Mouse (Mus musculus): ENCODE measurements around the gene Vrk1. TPM values are rescaled to one million over a fixed set of nuclear protein-coding genes. Genes with fewer than 3 reads are reported as not detected.

The Vrk1 gene
- total and polyA plus RNA-seq, 3 experiments = 87.0 to 144 (median 101) TPM

DNA sequence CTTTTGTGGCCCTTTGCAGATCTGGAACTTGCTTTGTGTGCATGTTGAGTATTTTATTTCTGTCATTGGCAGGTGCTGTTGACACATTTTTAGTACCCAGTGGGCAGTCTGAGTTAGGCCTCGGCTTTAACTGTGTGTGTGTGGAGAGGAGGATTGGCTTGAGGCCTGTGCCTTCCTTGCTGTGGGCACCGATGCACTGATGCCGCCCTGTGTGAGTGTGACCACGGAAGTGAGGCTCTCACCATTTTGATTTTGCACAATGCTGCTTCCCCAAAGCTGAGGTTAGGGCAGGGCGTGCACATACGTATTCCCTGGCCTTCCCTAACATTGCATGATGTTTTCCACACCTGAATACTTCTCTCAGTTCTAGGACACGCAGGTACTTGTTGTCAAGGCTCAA is 30.2 kb downstream of the Vrk1 start:
- TF ChIP-seq CHD2 (IDR thresholded peaks at IDR 0.05; ENCODE audit: low read length) = no peak
- no peak for TF ChIP-seq RAD21 (IDR thresholded peaks at IDR 0.05; ENCODE audit: low read depth, low read length)
- TF ChIP-seq USF1 (IDR thresholded peaks at IDR 0.05; ENCODE audit: low read depth, low read length) = no peak
- TF ChIP-seq TAL1 (IDR thresholded peaks at IDR 0.05; ENCODE audit: low read length) = no peak
- TF ChIP-seq BHLHE40 (IDR thresholded peaks at IDR 0.05; ENCODE audit: borderline replicate concordance, low read depth, low read length) = no peak
- TF ChIP-seq MAFK (IDR thresholded peaks at IDR 0.05; ENCODE audit: borderline replicate concordance, low read depth, low read length) = no peak
- no peak for TF ChIP-seq ZKSCAN1 (IDR thresholded peaks at IDR 0.05; ENCODE audit: low read depth, low read length)
- no peak for TF ChIP-seq NELFE (IDR thresholded peaks at IDR 0.05; ENCODE audit: low read depth, low read length)
- TF ChIP-seq MAZ (IDR thresholded peaks at IDR 0.05; ENCODE audit: low read depth, low read length) = no peak
- no peak for TF ChIP-seq GATA1 (IDR thresholded peaks at IDR 0.05; ENCODE audit: low read depth, low read length)
- no peak for TF ChIP-seq UBTF (IDR thresholded peaks at IDR 0.05; ENCODE audit: borderline replicate concordance, insufficient read depth, low read depth, low read length)
- no peak for TF ChIP-seq USF2 (IDR thresholded peaks at IDR 0.05; ENCODE audit: borderline replicate concordance in 1 of 2, insufficient read depth in 1 of 2, low read depth in 1 of 2, low read length in 2 of 2)
- no peak for TF ChIP-seq GABPA (IDR thresholded peaks at IDR 0.05; ENCODE audit: low read depth, low read length)
- no peak for TF ChIP-seq CHD1 (IDR thresholded peaks at IDR 0.05; ENCODE audit: low read depth, low read length)
- no peak for TF ChIP-seq TCF12 (IDR thresholded peaks at IDR 0.05; ENCODE audit: low read depth, low read length)
- no peak for TF ChIP-seq ZC3H11A (IDR thresholded peaks at IDR 0.05; ENCODE audit: low read depth, low read length)
- Histone ChIP-seq H3K27ac (ENCODE audit: control insufficient read depth, low read depth, low read length) (no peak overlapping the region), H3K79me2 (ENCODE audit: control insufficient read depth, insufficient read depth, low read length, poor library complexity) (peaks cover 5% of the 10 kb centered on the region), H3K4me3 (ENCODE audit: control insufficient read depth in 1 of 2, insufficient read depth in 1 of 2, low read depth in 2 of 2, low read length in 2 of 2) (no peak overlapping the region), H3K36me3 (ENCODE audit: control insufficient read depth in 1 of 2, insufficient read depth in 2 of 2, low read length in 2 of 2) (peaks cover 1 to 23% of the 10 kb centered on the region in 2 experiments; a peak in 3 of 4 replicates), H3K4me1 (ENCODE audit: control insufficient read depth in 1 of 2, insufficient read depth in 2 of 2, low read length in 2 of 2) (no peaks in the 10 kb centered on the region), H3K9me3 (replicated peaks; ENCODE audit: insufficient read depth, low read length) (no peaks in the 10 kb centered on the region), H3K27me3 (ENCODE audit: control insufficient read depth in 1 of 2, insufficient read depth in 2 of 2, low read length in 2 of 2) (no peaks in the 10 kb centered on the region), H3K9ac (ENCODE audit: control insufficient read depth, low read depth, low read length, poor library complexity, severe bottlenecking) (no peak overlapping the region)
- DNase-seq (ENCODE audit: low read depth, low spot score) = no peak

DNA sequence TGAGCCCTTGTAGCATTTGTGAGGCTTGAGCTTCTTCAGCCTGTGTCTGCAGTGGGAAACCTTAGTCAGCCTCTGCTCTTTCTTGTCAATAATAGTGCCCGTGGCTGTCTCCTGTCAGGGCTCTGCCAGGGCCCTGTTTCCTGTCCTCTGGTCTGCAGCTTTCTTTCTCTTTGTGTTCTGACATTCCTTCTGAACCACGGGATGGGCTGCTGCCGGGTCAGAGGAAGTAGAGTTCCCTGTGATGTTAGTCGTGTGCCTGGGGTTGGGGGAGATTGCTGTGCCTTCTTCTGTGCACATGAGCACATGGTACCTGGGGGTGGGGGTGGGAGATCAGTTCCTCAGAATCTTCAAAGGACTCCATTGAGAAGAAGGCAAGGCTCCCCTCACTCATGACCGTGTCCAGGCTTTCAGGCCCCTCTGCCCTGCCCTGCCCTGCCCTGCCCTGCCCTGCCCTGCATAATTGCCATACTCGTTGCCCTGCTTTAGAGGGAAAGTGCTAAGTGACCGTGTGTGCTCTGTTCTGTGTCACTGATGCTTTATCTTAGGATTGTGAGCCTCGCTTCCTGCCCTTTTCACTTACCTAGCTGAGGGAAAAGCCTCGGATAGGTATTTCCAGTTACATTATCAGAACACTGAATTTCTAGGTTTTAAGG is 36.2 kb downstream of the Vrk1 start:
- H3K9ac ChIP-seq (ENCODE audit: control insufficient read depth, low read depth, low read length, poor library complexity, severe bottlenecking) = no peak overlapping the region
- no peak overlapping the region for H3K4me3 ChIP-seq (ENCODE audit: control insufficient read depth in 1 of 2, insufficient read depth in 1 of 2, low read depth in 2 of 2, low read length in 2 of 2)
- no peaks in the 10 kb centered on the region for H3K9me3 ChIP-seq (replicated peaks; ENCODE audit: insufficient read depth, low read length)
- H3K36me3 ChIP-seq (ENCODE audit: control insufficient read depth in 1 of 2, insufficient read depth in 2 of 2, low read length in 2 of 2) = peaks cover 0 to 16% of the 10 kb centered on the region in 2 experiments; a peak in 2 of 4 replicates
- no peak for DNase-seq (ENCODE audit: low read depth, low spot score)
- no peak for TF ChIP-seq NELFE (IDR thresholded peaks at IDR 0.05; ENCODE audit: low read depth, low read length)
- no peak for TF ChIP-seq GATA1 (IDR thresholded peaks at IDR 0.05; ENCODE audit: low read depth, low read length)
- TF ChIP-seq POLR2AphosphoS5 (IDR thresholded peaks at IDR 0.05; ENCODE audit: borderline replicate concordance, low read depth, low read length) = no peak
- TF ChIP-seq ETS1 (IDR thresholded peaks at IDR 0.05; ENCODE audit: low read depth, low read length) = no peak
- no peak for TF ChIP-seq USF1 (IDR thresholded peaks at IDR 0.05; ENCODE audit: low read depth, low read length)
- no peak for TF ChIP-seq MAZ (IDR thresholded peaks at IDR 0.05; ENCODE audit: low read depth, low read length)
- no peak overlapping the region for H3K27ac ChIP-seq (ENCODE audit: control insufficient read depth, low read depth, low read length)
- 0 out of 2 replicates have a peak, but pooled peaks cover 2% of the 10 kb centered on the region for H3K79me2 ChIP-seq (ENCODE audit: control insufficient read depth, insufficient read depth, low read length, poor library complexity)
- no peaks in the 10 kb centered on the region for H3K27me3 ChIP-seq (ENCODE audit: control insufficient read depth in 1 of 2, insufficient read depth in 2 of 2, low read length in 2 of 2)
- no peaks in the 10 kb centered on the region for H3K4me1 ChIP-seq (ENCODE audit: control insufficient read depth in 1 of 2, insufficient read depth in 2 of 2, low read length in 2 of 2)
